Mouse (Mus musculus) erythroblast, embryonic 14.5 days (primary cell): ENCODE data around the gene Tceanc2. TPM values are rescaled to one million over a fixed set of nuclear protein-coding genes. Genes with fewer than 3 reads are reported as not detected.

Experiments
- H3K27me3 ChIP-seq: 2 replicates; pipeline ENCODE4 v1.6.1; 2012; ENCODE audit warnings: inconsistent platforms; ENCODE audit not compliant: control insufficient read depth
- H3K36me3 ChIP-seq: 2 replicates; pipeline ENCODE4 v1.6.1; 2012; ENCODE audit warnings: mild to moderate bottlenecking, inconsistent platforms; ENCODE audit not compliant: control insufficient read depth
- H3K4me1 ChIP-seq: 2 replicates; pipeline ENCODE4 v1.6.1; 2012; ENCODE audit warnings: inconsistent platforms; ENCODE audit not compliant: control insufficient read depth
- H3K4me3 ChIP-seq: replicated peaks from 2 replicates; pipeline ENCODE3; 2012; ENCODE audit warnings: moderate library complexity, mild to moderate bottlenecking, inconsistent platforms
- H3K9me3 ChIP-seq: 2 replicates; pipeline ENCODE4 v1.6.1; 2012; ENCODE audit warnings: low read length, inconsistent platforms, mixed read lengths; ENCODE audit not compliant: control insufficient read depth
- GATA1 ChIP-seq: IDR thresholded peaks from 2 replicates; pipeline ENCODE4 v1.6.1; 2012; ENCODE audit warnings: low read length, inconsistent platforms, mixed read lengths
- TAL1 ChIP-seq: IDR thresholded peaks from 3 replicates; pipeline ENCODE4 v1.6.1; 2012; ENCODE audit warnings: low read length, inconsistent platforms, mixed read lengths
- polyA plus RNA-seq: library from polyadenylated mRNA; stranded (reverse); fragments of >175 nt; gene quantifications from 2 replicates; pipeline ENCODE4 v1.2.3, GENCODE M21; 2012

The Tceanc2 gene
- polyA plus RNA-seq, 1 experiment = 2.8 TPM

DNA sequence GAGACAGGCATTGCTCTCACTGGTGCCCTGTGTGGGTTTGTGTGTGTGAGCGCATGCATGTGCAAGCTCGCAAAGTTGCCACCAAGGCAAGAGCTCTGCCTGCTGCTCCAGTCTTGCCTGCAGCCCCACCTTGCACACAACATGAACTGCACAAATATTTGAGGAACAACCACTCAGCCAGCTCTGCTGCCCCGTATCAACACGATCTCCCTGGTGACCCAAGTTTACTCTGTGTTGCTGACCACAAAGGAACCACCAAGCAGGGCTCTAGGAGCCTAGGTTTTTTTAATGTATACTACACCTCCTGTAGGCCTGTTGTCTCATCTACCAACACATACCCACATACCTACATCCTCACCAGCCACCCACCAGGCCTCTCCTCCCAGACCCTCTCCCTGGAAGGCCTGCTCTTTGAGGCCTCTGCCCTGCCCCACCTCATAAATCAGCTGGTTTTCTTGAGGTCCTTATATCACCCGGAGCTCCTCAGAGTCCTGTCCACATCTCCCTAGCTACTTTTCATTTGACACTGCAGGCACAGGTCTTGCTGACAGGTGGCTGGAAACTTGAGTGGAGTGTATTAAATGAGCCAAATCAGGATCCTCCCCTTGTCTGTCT, 31.7 kb upstream of the Tceanc2 start:
- no peak for TF ChIP-seq GATA1
- TF ChIP-seq TAL1 = no peak
- H3K9me3 ChIP-seq = no peaks in the 10 kb centered on the region
- no peaks in the 10 kb centered on the region for H3K27me3 ChIP-seq
- no peak overlapping the region for H3K4me3 ChIP-seq
- H3K4me1 ChIP-seq = peaks cover 16% of the 10 kb centered on the region
- H3K36me3 ChIP-seq = peaks cover 35% of the 10 kb centered on the region

DNA sequence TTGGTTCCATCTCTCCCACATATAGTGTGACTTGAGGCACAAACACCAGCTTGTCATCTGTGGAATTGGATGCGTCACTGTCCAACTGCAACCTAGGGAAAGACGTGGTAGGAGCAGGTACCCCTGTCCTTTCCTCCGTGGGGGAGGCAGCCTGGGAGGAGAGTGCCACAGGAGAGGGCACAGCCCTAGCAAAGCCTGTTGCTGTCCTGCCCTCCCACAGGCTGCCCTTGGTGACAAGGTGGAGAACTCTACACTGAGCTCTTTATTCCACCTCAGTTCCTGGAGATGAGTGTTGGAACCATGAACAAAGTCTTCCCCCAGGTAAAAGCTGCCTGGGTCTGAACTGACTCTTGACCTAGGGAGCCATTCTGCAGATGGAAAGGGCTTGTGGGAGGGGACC, 30.0 kb upstream of the Tceanc2 start, which contains the start of gene Ldlrad1:
Gene Ldlrad1 (plus strand): TSS at position 301 of the 400 bp plus-strand sequence.
- Histone ChIP-seq H3K9me3 (no peaks in the 10 kb centered on the region), H3K4me1 (peaks cover 14% of the 10 kb centered on the region), H3K36me3 (peaks cover 51% of the 10 kb centered on the region), H3K27me3 (no peaks in the 10 kb centered on the region), H3K4me3 (no peak within 1 kb of the TSS)
- TF ChIP-seq TAL1 = no peak
- TF ChIP-seq GATA1 = no peak

GRCm38 (mm10) chr4:107207016-107207415, 28.1 kb upstream of the Tceanc2 start:
- Histone ChIP-seq H3K4me1 (peaks cover 24% of the 10 kb centered on the region), H3K4me3 (no peak overlapping the region), H3K9me3 (no peaks in the 10 kb centered on the region), H3K36me3 (peaks cover 70% of the 10 kb centered on the region), H3K27me3 (no peaks in the 10 kb centered on the region)
- no peak for TF ChIP-seq TAL1
- no peak for TF ChIP-seq GATA1

DNA sequence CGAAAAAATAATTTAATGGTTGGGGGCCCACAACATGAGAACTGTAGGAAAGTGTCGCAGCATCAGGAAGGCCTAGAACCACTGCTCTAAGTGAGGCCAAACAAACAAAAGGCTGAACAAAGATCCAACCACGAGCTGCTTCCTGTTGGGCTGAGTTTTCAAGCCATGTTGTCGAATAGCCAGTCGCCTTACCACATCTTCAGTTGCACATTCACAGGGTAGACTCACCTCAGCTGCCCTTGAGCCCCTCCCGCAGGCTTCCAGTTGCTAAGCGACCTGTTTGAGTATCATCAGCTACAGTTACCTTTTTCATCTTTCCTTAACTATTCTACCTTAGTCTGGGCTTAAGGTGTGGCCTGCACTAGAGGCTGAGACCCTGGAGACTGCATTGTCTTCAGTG, 24.1 kb upstream of the Tceanc2 start:
- Histone ChIP-seq H3K9me3 (no peaks in the 10 kb centered on the region), H3K4me1 (peaks cover 10% of the 10 kb centered on the region), H3K27me3 (no peaks in the 10 kb centered on the region), H3K4me3 (no peak overlapping the region), H3K36me3 (peaks cover 95% of the 10 kb centered on the region)
- no peak for TF ChIP-seq TAL1
- TF ChIP-seq GATA1 = no peak

DNA sequence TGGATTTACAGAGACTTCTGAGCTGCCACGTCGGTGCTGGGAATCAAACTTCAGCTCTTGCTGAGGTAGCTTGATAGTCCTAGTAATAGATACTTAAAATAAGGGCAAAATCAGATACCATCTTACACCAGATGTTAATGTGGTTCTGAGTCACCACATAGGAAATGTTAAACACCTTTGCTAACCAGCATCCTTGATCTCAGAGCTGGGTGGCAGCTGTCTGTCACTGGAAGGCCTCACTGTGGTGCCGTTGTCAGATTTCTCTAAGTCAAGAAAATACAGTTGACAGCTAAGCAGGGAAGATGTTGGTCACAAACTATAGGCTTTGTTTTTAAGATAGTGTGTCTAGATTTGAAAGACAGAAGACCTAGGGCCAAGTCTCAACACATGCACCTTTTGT, 22.9 kb upstream of the Tceanc2 start:
- Histone ChIP-seq H3K36me3 (peaks cover 97% of the 10 kb centered on the region), H3K4me1 (peaks cover 10% of the 10 kb centered on the region), H3K27me3 (no peaks in the 10 kb centered on the region), H3K9me3 (no peaks in the 10 kb centered on the region), H3K4me3 (no peak overlapping the region)
- TF ChIP-seq TAL1 (no peak), GATA1 (no peak)

- H3K4me3 ChIP-seq = no peak overlapping the region
- peaks cover 96% of the 10 kb centered on the region for H3K36me3 ChIP-seq
- H3K4me1 ChIP-seq = peaks cover 4% of the 10 kb centered on the region; the same call in 1 of the 2 replicates
- TF ChIP-seq TAL1 (no peak), GATA1 (no peak)
- no peaks in the 10 kb centered on the region for H3K27me3 ChIP-seq
- H3K9me3 ChIP-seq = no peaks in the 10 kb centered on the region
Observed at GRCm38 (mm10) chr4:107198072-107198471, 19.2 kb upstream of the Tceanc2 start.

GRCm38 (mm10) chr4:107196454-107196853, 17.5 kb upstream of the Tceanc2 start:
- no peaks in the 10 kb centered on the region for H3K9me3 ChIP-seq
- H3K4me1 ChIP-seq = no peaks in the 10 kb centered on the region
- TF ChIP-seq TAL1 (no peak), GATA1 (no peak)
- no peak overlapping the region for H3K4me3 ChIP-seq
- no peaks in the 10 kb centered on the region for H3K27me3 ChIP-seq
- peaks cover 95% of the 10 kb centered on the region for H3K36me3 ChIP-seq

DNA sequence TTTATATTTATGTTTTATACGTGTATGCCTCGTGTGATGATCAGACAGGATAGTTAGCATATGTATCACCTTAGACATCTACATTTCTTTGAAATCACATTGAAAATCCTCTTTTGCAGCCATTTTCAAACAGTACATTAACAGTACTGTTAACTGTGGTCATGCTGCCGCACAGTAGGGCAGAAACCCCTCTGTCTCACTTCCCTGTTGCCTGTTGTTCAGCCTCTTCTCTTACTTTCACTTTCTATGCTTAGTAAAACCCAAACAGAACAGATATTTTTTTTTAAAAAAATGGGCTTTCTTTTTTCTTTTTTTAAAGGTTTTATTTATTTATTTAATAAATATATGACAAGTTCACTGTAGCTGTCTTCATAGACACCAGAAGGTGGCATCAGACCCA, 14.9 kb upstream of the Tceanc2 start:
- H3K27me3 ChIP-seq = no peaks in the 10 kb centered on the region
- H3K36me3 ChIP-seq = peaks cover 93% of the 10 kb centered on the region
- no peaks in the 10 kb centered on the region for H3K4me1 ChIP-seq
- no peak overlapping the region for H3K4me3 ChIP-seq
- no peaks in the 10 kb centered on the region for H3K9me3 ChIP-seq
- TF ChIP-seq GATA1 (no peak), TAL1 (no peak)

DNA sequence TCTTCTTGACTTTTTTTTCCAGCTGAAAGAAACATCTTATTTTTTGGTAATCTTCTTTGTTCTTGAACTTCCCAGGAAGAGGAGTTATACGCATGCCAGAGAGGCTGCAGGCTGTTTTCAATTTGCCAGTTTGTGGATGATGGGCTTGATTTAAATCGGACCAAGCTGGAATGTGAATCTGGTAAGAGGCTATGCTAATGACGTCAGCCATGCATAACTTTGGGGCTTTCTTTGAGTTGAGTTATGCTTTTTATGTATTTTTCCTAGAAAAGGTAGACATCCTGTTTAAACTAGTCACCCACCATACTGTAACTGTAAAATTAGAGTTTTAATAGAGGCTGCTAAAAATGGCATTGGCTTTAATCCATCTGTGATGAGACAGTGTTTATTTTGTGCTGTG, 6.8 kb upstream of the Tceanc2 start:
- no peaks in the 10 kb centered on the region for H3K9me3 ChIP-seq
- H3K36me3 ChIP-seq = peaks cover 66% of the 10 kb centered on the region
- H3K4me3 ChIP-seq = no peak overlapping the region
- peaks cover 26% of the 10 kb centered on the region for H3K4me1 ChIP-seq
- TF ChIP-seq GATA1 (no peak), TAL1 (no peak)
- no peaks in the 10 kb centered on the region for H3K27me3 ChIP-seq

DNA sequence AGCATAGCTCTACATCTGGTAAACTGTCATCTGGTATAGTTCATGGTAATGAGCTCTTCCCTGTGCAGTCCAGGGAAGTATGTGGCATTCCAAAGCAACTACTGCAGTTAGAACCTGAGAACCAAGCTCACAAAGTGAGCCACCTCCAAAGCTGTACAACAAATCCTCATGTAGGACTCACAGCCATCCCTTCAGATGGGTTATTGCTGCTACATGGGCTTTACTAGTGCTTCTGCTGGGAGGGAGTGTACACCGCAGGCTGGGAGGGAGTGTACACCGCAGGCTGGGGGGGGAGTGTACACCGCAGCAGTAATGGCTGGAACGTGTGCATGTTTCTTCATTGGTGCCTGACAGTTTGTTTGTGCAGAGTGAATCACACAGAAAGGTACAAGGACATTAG, 4.3 kb upstream of the Tceanc2 start:
- Histone ChIP-seq H3K27me3 (no peaks in the 10 kb centered on the region), H3K9me3 (no peaks in the 10 kb centered on the region), H3K4me3 (peak overlapping the region; percentile 14), H3K4me1 (peaks cover 41% of the 10 kb centered on the region), H3K36me3 (peaks cover 42% of the 10 kb centered on the region)
- TF ChIP-seq GATA1 (no peak), TAL1 (no peak)
